Mouse (Mus musculus) mammary gland, adult 2 months (tissue): Measurements from ENCODE around the gene Gabra1. TPM values are rescaled to one million over a fixed set of nuclear protein-coding genes. Genes with fewer than 3 reads are reported as not detected.

Experiments
- polyA plus RNA-seq: library from polyadenylated mRNA; depleted of rRNA; stranded (reverse); fragments of >200 nt; gene quantifications from 2 replicates; pipeline ENCODE4 v1.2.3, GENCODE M21; 2012; ENCODE audit warnings: low replicate concordance; rRNA removed

Gene Gabra1
- polyA plus RNA-seq = 0.04 TPM in 1 of 2 replicates, not detected in the other

DNA sequence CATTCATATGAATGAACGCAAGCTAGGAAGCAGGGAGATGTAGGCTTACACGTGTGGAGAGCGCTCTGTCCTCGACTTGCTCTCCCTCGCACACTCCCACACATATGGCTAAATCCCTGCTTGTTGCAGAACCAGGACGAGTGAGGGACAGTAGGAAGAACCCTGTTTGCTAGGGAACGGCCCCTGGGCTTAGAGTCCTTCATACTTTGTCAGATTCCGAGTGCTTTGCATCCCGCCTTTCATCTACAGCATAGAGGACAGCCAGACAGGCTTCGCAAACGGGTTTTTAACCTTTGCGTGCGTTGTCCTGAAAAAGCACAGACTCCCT, at the start of gene Gabra1:
TSS of gene Gabra1 (minus strand) at position 106 of the 328 bp plus-strand sequence.

Other genes starting within 250 kb of the Gabra1 start
- gene Gabrg2, start 182.1 kb downstream of the Gabra1 start, polyA plus RNA-seq = not detected in 2 replicates
- not detected in 2 replicates for gene Gabra6, start 138.1 kb upstream of the Gabra1 start, polyA plus RNA-seq
- 0.05 and 0.20 TPM in 2 replicates for gene Gabrb2, start 236.8 kb upstream of the Gabra1 start, polyA plus RNA-seq